Mouse (Mus musculus): Measurements from ENCODE around the gene Ppl. TPM values are rescaled to one million over a fixed set of nuclear protein-coding genes. Genes with fewer than 3 reads are reported as not detected.

The Ppl gene
- total RNA-seq, 4 experiments from 2014 or later, result 2.1 to 4.6 (median 3.4) TPM

DNA sequence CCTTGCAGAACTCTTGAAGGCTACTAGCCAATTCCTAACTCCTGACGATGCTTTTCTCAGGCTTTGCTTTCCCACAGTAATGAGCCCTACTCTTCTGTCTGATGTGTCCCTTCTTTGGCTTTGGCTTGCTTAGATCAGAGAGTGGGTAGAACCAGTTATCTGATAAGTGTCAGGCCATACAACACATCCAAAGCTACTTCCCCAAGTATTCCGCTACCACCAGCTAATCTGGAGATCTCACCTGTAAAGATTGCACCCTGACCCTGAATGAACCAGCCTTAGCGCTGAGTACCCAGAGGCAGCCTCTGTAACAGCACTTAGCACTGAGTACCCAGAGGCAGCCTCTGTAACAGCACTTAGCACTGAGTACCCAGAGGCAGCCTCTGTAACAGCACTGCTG, 86.9 kb downstream of the Ppl start:
- DNase-seq (ENCODE audit: low spot score in 2 of 2), result no peak

DNA sequence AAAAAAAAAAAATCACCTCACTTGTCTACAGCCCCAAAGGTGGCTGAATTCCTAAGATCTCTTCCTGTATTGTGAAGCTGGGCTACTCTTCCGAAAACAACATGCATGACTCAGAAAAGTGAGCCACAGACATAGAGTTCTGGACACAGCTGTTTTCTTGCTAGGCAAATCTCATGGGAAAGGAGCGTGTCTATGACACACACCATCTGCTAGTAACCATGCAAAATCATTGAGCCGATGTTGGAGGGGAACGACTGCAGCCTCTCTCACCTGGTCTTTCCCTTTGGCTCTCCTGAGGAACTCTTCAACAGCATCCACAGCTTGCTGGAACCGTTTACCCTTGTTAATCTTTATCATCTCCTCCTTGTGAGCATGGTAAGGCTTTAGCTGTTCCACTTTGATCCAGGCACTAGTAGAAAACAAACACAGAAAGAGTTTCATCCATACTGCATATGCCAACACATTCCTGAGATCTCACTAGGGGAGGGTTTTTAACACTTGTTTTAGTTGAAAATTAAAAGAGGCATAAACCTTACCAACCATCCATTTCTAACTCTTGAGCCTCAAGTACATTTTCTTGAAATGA, 95.5 kb downstream of the Ppl start:
- DNase-seq (ENCODE audit: low spot score in 2 of 2), result no peak

Other genes starting within 250 kb of the Ppl start
- 10 to 100 TPM; 52.1 to 66.7 (median 55.3) TPM for gene Mgrn1, start 246.2 kb downstream of the Ppl start, total RNA-seq (2022)
- gene Nudt16l1, start 193.7 kb downstream of the Ppl start, total RNA-seq (2022), result 10 to 100 TPM; 10.0 to 12.9 (median 12.7) TPM
- 10 to 100 TPM in 3 of 4 experiments, 1 to 10 TPM in 1; 8.1 to 14.2 (median 12.0) TPM for gene Anks3, start 168.2 kb downstream of the Ppl start, total RNA-seq (2022)
- not detected for gene Sept12, start 134.6 kb downstream of the Ppl start, total RNA-seq (2022)
- gene Smim22, start 125.1 kb downstream of the Ppl start, total RNA-seq (2022), result not detected
- 1 to 10 TPM; 4.4 to 7.8 (median 6.0) TPM for gene Rogdi, start 118.9 kb downstream of the Ppl start, total RNA-seq (2022)
- 10 to 100 TPM; 31.2 to 34.1 (median 33.6) TPM for gene Glyr1, start 82.6 kb downstream of the Ppl start, total RNA-seq (2022)
- gene Ubn1, start 82.4 kb downstream of the Ppl start, total RNA-seq (2022), result 10 to 100 TPM; 21.9 to 25.6 (median 23.0) TPM
- 10 to 100 TPM in 2 of 4 experiments, 1 to 10 TPM in 2; 8.2 to 10.6 (median 9.9) TPM for gene Sec14l5, start 14.7 kb upstream of the Ppl start, total RNA-seq (2022)
- gene Nagpa, start 71.6 kb upstream of the Ppl start, total RNA-seq (2022), result 1 to 10 TPM; 6.2 to 7.3 (median 6.6) TPM
- gene AU021092, start 89.9 kb upstream of the Ppl start, total RNA-seq (2022), result 1 to 10 TPM; 2.7 to 3.5 (median 3.0) TPM
- 10 to 100 TPM; 10.5 to 11.8 (median 11.0) TPM for gene Alg1, start 101.2 kb upstream of the Ppl start, total RNA-seq (2022)
- 1 to 10 TPM; 6.7 to 10.0 (median 8.0) TPM for gene Eef2kmt, start 123.6 kb upstream of the Ppl start, total RNA-seq (2022)

Measured in gastrocnemius, adult 8-10 months (tissue).